Mouse (Mus musculus) liver, postnatal 0 days (tissue): ENCODE data around the gene Ppp6c. TPM values are rescaled to one million over a fixed set of nuclear protein-coding genes. Genes with fewer than 3 reads are reported as not detected.
"Not testable (repeated sequence)": the region's sequence is repeated elsewhere in the genome, so short reads cannot be mapped to it uniquely, and the experiment has no call there.

Experiments
- ATAC-seq: fragments of 200-750 bp; cut with Nextera tagmentation; 2 replicates; pipeline ENCODE4 v1.8.0; 2017; ENCODE audit warnings: mild to moderate bottlenecking, moderate library complexity
- DNase-seq: peaks from one replicate; pipeline ENCODE4 v3.0.0-alpha.2; 2016
- H3K27ac ChIP-seq: fragments of 300-500 bp; sonication (generic); 2 replicates; pipeline ENCODE4 v1.5.1; 2014; ENCODE audit warnings: antibody characterized with exemption, moderate library complexity, mild to moderate bottlenecking, low read depth
- H3K27me3 ChIP-seq: fragments of 300-500 bp; sonication (generic); 2 replicates; pipeline ENCODE4 v1.6.1; 2014; ENCODE audit warnings: low read length, control low read depth, mixed read lengths; ENCODE audit not compliant: insufficient read depth
- H3K36me3 ChIP-seq: fragments of 300-500 bp; sonication (generic); replicated peaks from 2 replicates; pipeline ENCODE4 v1.6.1; 2014; ENCODE audit warnings: mild to moderate bottlenecking, control low read depth, low read length, moderate library complexity, mixed read lengths; ENCODE audit not compliant: insufficient read depth
- H3K4me1 ChIP-seq: fragments of 300-500 bp; sonication (generic); 2 replicates; pipeline ENCODE4 v1.6.1; 2014; ENCODE audit warnings: antibody characterized with exemption, mild to moderate bottlenecking, control low read depth; ENCODE audit not compliant: insufficient read depth
- H3K4me2 ChIP-seq: fragments of 300-500 bp; sonication (generic); 2 replicates; pipeline ENCODE4 v1.6.1; 2014; ENCODE audit warnings: low read depth, mild to moderate bottlenecking, low read length, moderate library complexity, mixed read lengths
- H3K4me3 ChIP-seq: fragments of 300-500 bp; sonication (generic); 2 replicates; pipeline ENCODE4 v1.5.1; 2014; ENCODE audit warnings: low read depth, low read length
- H3K9ac ChIP-seq: fragments of 300-500 bp; sonication (generic); replicated peaks from 2 replicates; pipeline ENCODE4 v1.6.1; 2014; ENCODE audit warnings: mild to moderate bottlenecking, moderate library complexity
- H3K9me3 ChIP-seq: fragments of 300-500 bp; sonication (generic); 2 replicates; pipeline ENCODE4 v1.6.1; 2016; ENCODE audit warnings: mild to moderate bottlenecking, control low read depth, low read length, mixed read lengths
- CTCF ChIP-seq: sonication (generic); IDR thresholded peaks from 2 replicates; pipeline ENCODE4 v1.5.1; 2016; ENCODE audit warnings: antibody characterized with exemption, low read depth
- EP300 ChIP-seq: IDR thresholded peaks from 2 replicates; pipeline ENCODE4 v1.6.1; 2016; ENCODE audit warnings: antibody characterized with exemption, low read depth, mild to moderate bottlenecking
- WGBS: fragments of 180-500 bp; shearing (Covaris S2); extraction: QIAGEN DNeasy Blood & Tissue Kit; methylation state at CpG from one replicate; pipeline ENCODE4 v1.1.7; 2014; ENCODE audit not compliant: insufficient replicate concordance; 5-methylcytosine and 5-hydroxymethylcytosine counted together
- polyA plus RNA-seq: library from polyadenylated mRNA; unstranded; fragments of >200 nt; fragmentation: Nextera tagmentation; extraction: Ambion mirVana; gene quantifications from 2 replicates; pipeline ENCODE4 v1.2.1, GENCODE M21; 2015

The Ppp6c gene
- 35.5 and 37.0 TPM in 2 replicates for polyA plus RNA-seq

GRCm38 (mm10) chr2:39226019-39226640, at the start of gene Ppp6c:
Gene Ppp6c (minus strand): TSS chr2:39226451.
- Histone ChIP-seq H3K36me3 (no peaks in the 10 kb centered on the region), H3K27me3 (no peaks in the 10 kb centered on the region), H3K4me2 (peak within 1 kb of the TSS; percentile 72), H3K9me3 (no peaks in the 10 kb centered on the region), H3K4me3 (peak within 1 kb of the TSS; percentile 69), H3K27ac (peak within 1 kb of the TSS; percentile 96), H3K9ac (peak within 1 kb of the TSS; percentile 89), H3K4me1 (peaks cover 22% of the 10 kb centered on the region)
- under 1% methylated on average over 50 of the region's 56 CpGs for WGBS
- DNase-seq (peak; percentile 93), ATAC-seq (peak; percentile 96)
- no peak for TF ChIP-seq CTCF
- peak; percentile 76 for TF ChIP-seq EP300

- peak; percentile 77 for TF ChIP-seq CTCF
- TF ChIP-seq EP300: no peak
- WGBS: 33% methylated on average over 3 of the region's 3 CpGs
- DNase-seq (peak; percentile 19), ATAC-seq (peak; percentile 50; the same call in 1 of the 2 replicates)
- no peaks in the 10 kb centered on the region for H3K27me3 ChIP-seq
- no peak overlapping the region for H3K4me2 ChIP-seq
- H3K27ac ChIP-seq: no peak overlapping the region
- no peak overlapping the region for H3K9ac ChIP-seq
- H3K4me3 ChIP-seq: no peak overlapping the region
- no peaks in the 10 kb centered on the region for H3K4me1 ChIP-seq
- no peaks in the 10 kb centered on the region for H3K36me3 ChIP-seq
- no peaks in the 10 kb centered on the region for H3K9me3 ChIP-seq
These were observed 42.1 kb upstream of the Ppp6c start for GRCm38 (mm10) chr2:39268357-39268756.

- not testable (repeated sequence) for ATAC-seq, H3K9ac ChIP-seq, H3K4me3 ChIP-seq, H3K9me3 ChIP-seq, H3K36me3 ChIP-seq, DNase-seq, H3K4me1 ChIP-seq, H3K4me2 ChIP-seq, H3K27me3 ChIP-seq, H3K27ac ChIP-seq
- WGBS: 87% methylated on average over 11 of the region's 11 CpGs
These were observed 26.0 kb upstream of the Ppp6c start for GRCm38 (mm10) chr2:39252275-39252674.

- not testable (repeated sequence) for H3K4me2 ChIP-seq, H3K4me1 ChIP-seq, H3K9me3 ChIP-seq, H3K4me3 ChIP-seq, H3K36me3 ChIP-seq, H3K27me3 ChIP-seq, H3K27ac ChIP-seq, ATAC-seq, H3K9ac ChIP-seq, DNase-seq
- WGBS: 71% methylated on average over 7 of the region's 11 CpGs
These were observed 20.6 kb upstream of the Ppp6c start for GRCm38 (mm10) chr2:39246862-39247261.

GRCm38 (mm10) chr2:39226731-39227130, 480 bp upstream of the Ppp6c start:
- Histone ChIP-seq H3K4me2 (peak overlapping the region; percentile 68), H3K36me3 (no peaks in the 10 kb centered on the region), H3K27ac (peak overlapping the region; percentile 96), H3K4me1 (peaks cover 21% of the 10 kb centered on the region), H3K27me3 (no peaks in the 10 kb centered on the region), H3K9ac (peak overlapping the region; percentile 89), H3K9me3 (no peaks in the 10 kb centered on the region), H3K4me3 (peak overlapping the region; percentile 69)
- DNase-seq (no peak), ATAC-seq (no peak; the same call in 1 of the 2 replicates)
- 35% methylated on average over 3 of the region's 3 CpGs for WGBS
- no peak for TF ChIP-seq CTCF

- peak overlapping the region; percentile 69 for H3K4me3 ChIP-seq
- ATAC-seq: peak; percentile 59
- H3K4me2 ChIP-seq: peak overlapping the region; percentile 72
- H3K9ac ChIP-seq: peak overlapping the region; percentile 89
- H3K36me3 ChIP-seq, H3K27me3 ChIP-seq, H3K9me3 ChIP-seq: not testable (repeated sequence)
- peak; percentile 27 for DNase-seq
- peak overlapping the region; percentile 96 for H3K27ac ChIP-seq
- H3K4me1 ChIP-seq: peaks cover 24% of the 10 kb centered on the region
- 3% methylated on average over 25 of the region's 36 CpGs for WGBS
These were observed 776 bp downstream of the Ppp6c start for GRCm38 (mm10) chr2:39225331-39226018.
